Mouse (Mus musculus) heart, postnatal 0 days (tissue): Measurements from ENCODE around the gene Clybl. TPM values are rescaled to one million over a fixed set of nuclear protein-coding genes. Genes with fewer than 3 reads are reported as not detected.

ENCODE experiments used
- ATAC-seq: fragments of 200-750 bp; cut with Nextera tagmentation; 2 replicates; pipeline ENCODE4 v1.8.0; 2017; ENCODE audit warnings: low read depth, moderate number of reproducible peaks, moderate library complexity; ENCODE audit not compliant: insufficient read depth
- DNase-seq: peaks from one replicate; pipeline ENCODE4 v3.0.0-alpha.2; 2016; ENCODE audit warnings: low spot score
- H3K27ac ChIP-seq: fragments of 300-500 bp; sonication (generic); 2 replicates; pipeline ENCODE4 v1.5.1; 2014; ENCODE audit warnings: low read depth, mild to moderate bottlenecking
- H3K27me3 ChIP-seq: fragments of 300-500 bp; sonication (generic); 2 replicates; pipeline ENCODE4 v1.6.1; 2014; ENCODE audit warnings: low read length, mixed read lengths; ENCODE audit not compliant: control insufficient read depth, insufficient read depth
- H3K36me3 ChIP-seq: fragments of 300-500 bp; sonication (generic); replicated peaks from 2 replicates; pipeline ENCODE4 v1.6.1; 2014; ENCODE audit warnings: low read length, mixed read lengths; ENCODE audit not compliant: control insufficient read depth, insufficient read depth
- H3K4me1 ChIP-seq: fragments of 300-500 bp; sonication (generic); 2 replicates; pipeline ENCODE4 v1.6.1; 2014; ENCODE audit warnings: antibody characterized with exemption; ENCODE audit not compliant: control insufficient read depth, insufficient read depth
- H3K4me2 ChIP-seq: fragments of 300-500 bp; sonication (generic); 2 replicates; pipeline ENCODE4 v1.6.1; 2014; ENCODE audit warnings: low read depth, mild to moderate bottlenecking, low read length, moderate library complexity
- H3K4me3 ChIP-seq: fragments of 300-500 bp; sonication (generic); 2 replicates; pipeline ENCODE4 v1.5.1; 2014; ENCODE audit warnings: low read depth, low read length
- H3K9ac ChIP-seq: fragments of 300-500 bp; sonication (generic); replicated peaks from 2 replicates; pipeline ENCODE4 v1.6.1; 2014; ENCODE audit warnings: low read depth, low read length, mixed read lengths
- H3K9me3 ChIP-seq: fragments of 300-500 bp; sonication (generic); replicated peaks from 2 replicates; pipeline ENCODE4 v1.6.1; 2016; ENCODE audit warnings: low read length; ENCODE audit not compliant: control insufficient read depth
- CTCF ChIP-seq: IDR thresholded peaks from 2 replicates; pipeline ENCODE4 v1.5.1; 2016; ENCODE audit warnings: antibody characterized with exemption, control low read depth, low read depth
- EP300 ChIP-seq: IDR thresholded peaks from 2 replicates; pipeline ENCODE4 v1.6.1; 2016; ENCODE audit warnings: antibody characterized with exemption, low read depth
- WGBS: fragments of 180-500 bp; shearing (Covaris S2); extraction: QIAGEN DNeasy Blood & Tissue Kit; methylation state at CpG from one replicate; pipeline ENCODE4 v1.1.7; 2014; 5-methylcytosine and 5-hydroxymethylcytosine counted together
- polyA plus RNA-seq: library from polyadenylated mRNA; unstranded; fragments of >200 nt; fragmentation: Nextera tagmentation; extraction: Ambion mirVana; gene quantifications from 2 replicates; pipeline ENCODE4 v1.2.1, GENCODE M21; 2015
- total RNA-seq: library from RNA; depleted of rRNA; stranded (reverse); fragments of >200 nt; gene quantifications from 2 replicates; pipeline ENCODE4 v1.2.3, GENCODE M21; 2014; ENCODE audit warnings: low replicate concordance

Gene Clybl
- total and polyA plus RNA-seq, 2 experiments from 2014 or later = 74.6 to 111 TPM

- no peaks in the 10 kb centered on the region for H3K9me3 ChIP-seq
- no peak for TF ChIP-seq CTCF
- no peak for TF ChIP-seq EP300
- no peak overlapping the region for H3K9ac ChIP-seq
- H3K27me3 ChIP-seq = no peaks in the 10 kb centered on the region
- H3K27ac ChIP-seq = no peak overlapping the region
- H3K4me2 ChIP-seq = no peak overlapping the region
- H3K36me3 ChIP-seq = peaks cover 92% of the 10 kb centered on the region
- no peaks in the 10 kb centered on the region for H3K4me1 ChIP-seq
- DNase-seq (no peak), ATAC-seq (no peak)
- WGBS = 61% methylated on average over 1 of the region's 1 CpGs
- no peak overlapping the region for H3K4me3 ChIP-seq
These were observed 36.1 kb upstream of the Clybl start for GRCm38 (mm10) chr14:122145374-122145773.

GRCm38 (mm10) chr14:122150616-122151015 lies 30.9 kb upstream of the Clybl start:
- no peak for ATAC-seq
- Histone ChIP-seq H3K9me3 (no peaks in the 10 kb centered on the region), H3K27me3 (no peaks in the 10 kb centered on the region), H3K9ac (no peak overlapping the region), H3K4me1 (no peaks in the 10 kb centered on the region), H3K4me2 (no peak overlapping the region), H3K4me3 (no peak overlapping the region), H3K27ac (no peak overlapping the region), H3K36me3 (peaks cover 91% of the 10 kb centered on the region)
- no peak for DNase-seq
- WGBS = 66% methylated on average over 5 of the region's 5 CpGs
- TF ChIP-seq EP300 = no peak
- no peak for TF ChIP-seq CTCF

GRCm38 (mm10) chr14:122157738-122158137 lies 23.8 kb upstream of the Clybl start:
- no peak overlapping the region for H3K9ac ChIP-seq
- ATAC-seq = no peak
- no peak overlapping the region for H3K4me2 ChIP-seq
- H3K4me1 ChIP-seq = no peaks in the 10 kb centered on the region
- H3K27me3 ChIP-seq = no peaks in the 10 kb centered on the region
- 83% methylated on average over 7 of the region's 7 CpGs for WGBS
- no peak for DNase-seq
- no peak overlapping the region for H3K4me3 ChIP-seq
- no peak overlapping the region for H3K27ac ChIP-seq
- TF ChIP-seq CTCF = no peak
- no peak for TF ChIP-seq EP300
- peaks cover 61% of the 10 kb centered on the region for H3K36me3 ChIP-seq
- H3K9me3 ChIP-seq = no peaks in the 10 kb centered on the region

- Histone ChIP-seq H3K4me3 (no peak overlapping the region), H3K9ac (no peak overlapping the region), H3K4me1 (no peaks in the 10 kb centered on the region), H3K4me2 (no peak overlapping the region), H3K36me3 (peaks cover 31% of the 10 kb centered on the region), H3K27me3 (no peaks in the 10 kb centered on the region), H3K9me3 (no peaks in the 10 kb centered on the region), H3K27ac (no peak overlapping the region)
- DNase-seq (no peak), ATAC-seq (no peak)
- 100% methylated on average over 1 of the region's 1 CpGs for WGBS
- no peak for TF ChIP-seq EP300
- TF ChIP-seq CTCF = no peak
These were observed 20.6 kb upstream of the Clybl start for GRCm38 (mm10) chr14:122160916-122161315.

- WGBS = 86% methylated on average over 7 of the region's 7 CpGs
- Histone ChIP-seq H3K27ac (no peak overlapping the region), H3K36me3 (no peaks in the 10 kb centered on the region), H3K4me1 (no peaks in the 10 kb centered on the region), H3K4me2 (no peak overlapping the region), H3K9ac (no peak overlapping the region), H3K9me3 (no peaks in the 10 kb centered on the region), H3K4me3 (no peak overlapping the region), H3K27me3 (no peaks in the 10 kb centered on the region)
- ATAC-seq (no peak), DNase-seq (no peak)
- TF ChIP-seq CTCF = no peak
- TF ChIP-seq EP300 = no peak
These were observed 12.6 kb upstream of the Clybl start for GRCm38 (mm10) chr14:122168912-122169311.

- no peak for DNase-seq
- no peak for ATAC-seq
- Histone ChIP-seq H3K9ac (no peak overlapping the region), H3K4me3 (no peak overlapping the region), H3K4me2 (no peak overlapping the region), H3K4me1 (no peaks in the 10 kb centered on the region), H3K27me3 (no peaks in the 10 kb centered on the region), H3K9me3 (no peaks in the 10 kb centered on the region), H3K36me3 (no peaks in the 10 kb centered on the region), H3K27ac (no peak overlapping the region)
- TF ChIP-seq EP300 = no peak
- TF ChIP-seq CTCF = no peak
- WGBS = 76% methylated on average over 7 of the region's 7 CpGs
These were observed 11.2 kb upstream of the Clybl start for GRCm38 (mm10) chr14:122170202-122170781.
